Mouse (Mus musculus) hindbrain, embryonic 12.5 days (tissue): ENCODE data around the gene Trim25. TPM values are rescaled to one million over a fixed set of nuclear protein-coding genes. Genes with fewer than 3 reads are reported as not detected.

Experiments
- polyA plus RNA-seq: library from polyadenylated mRNA; unstranded; fragments of >200 nt; fragmentation: Nextera tagmentation; extraction: Ambion mirVana; gene quantifications from 2 replicates; pipeline ENCODE4 v1.2.1, GENCODE M21; 2016

The Trim25 gene
- polyA plus RNA-seq, 1 experiment from 2014 or later = 3.3 TPM

Other genes starting within 250 kb of the Trim25 start
- gene Akap1, start 134.8 kb upstream of the Trim25 start, polyA plus RNA-seq = 21.8 and 22.3 TPM in 2 replicates
- gene Scpep1, start 43.9 kb upstream of the Trim25 start, polyA plus RNA-seq = 44.1 and 46.2 TPM in 2 replicates
- gene Elobl, start 32.4 kb upstream of the Trim25 start, polyA plus RNA-seq = not detected in 2 replicates
- 31.7 and 32.0 TPM in 2 replicates for gene Coil, start 29.1 kb upstream of the Trim25 start, polyA plus RNA-seq
- gene Dgke, start 67.5 kb downstream of the Trim25 start, polyA plus RNA-seq = 10.6 and 11.9 TPM in 2 replicates
- 0.58 TPM in 1 of 2 replicates, not detected in the other for gene Gm525, start 74.5 kb downstream of the Trim25 start, polyA plus RNA-seq